Mouse (Mus musculus): Measurements from ENCODE around the gene Klhl10.

DNA sequence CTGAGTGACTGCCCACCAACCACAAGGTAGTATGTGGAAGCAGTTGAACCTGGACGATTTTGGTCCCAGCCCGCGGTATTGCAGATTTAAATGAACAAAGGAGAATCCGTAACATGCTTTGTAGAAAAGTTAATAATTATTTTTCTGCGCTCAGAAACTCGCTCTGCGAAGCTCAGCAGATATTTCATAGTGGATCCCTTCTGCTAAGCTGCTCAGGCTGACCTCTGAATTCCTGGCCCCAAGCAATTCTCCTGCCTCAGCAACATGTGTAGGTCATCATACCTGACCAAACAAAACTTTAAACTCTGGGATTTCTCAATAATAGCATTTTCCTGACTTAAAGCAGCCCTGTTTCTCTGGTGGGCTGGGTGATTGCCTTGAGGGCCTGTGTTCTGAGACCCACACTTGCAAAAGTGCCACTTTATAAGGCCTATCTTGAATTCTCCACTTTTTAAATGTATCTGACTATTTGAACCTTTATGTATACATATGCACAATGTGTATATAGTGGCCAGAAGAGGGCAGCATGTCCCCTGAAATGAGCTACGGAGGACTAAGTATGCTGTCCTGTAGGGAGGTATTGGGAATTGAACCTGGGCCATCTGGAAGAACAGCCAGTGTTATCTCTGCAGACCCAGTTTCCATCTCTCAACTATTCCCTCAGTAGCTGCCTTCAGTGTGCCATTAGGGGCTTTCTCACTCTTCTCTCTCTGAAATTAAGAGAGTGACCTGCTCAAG is 44.3 kb downstream of the Klhl10 start:
- TF ChIP-seq CTCF (conservative IDR thresholded peaks at IDR 0.05; ENCODE audit: insufficient read depth, insufficient read length, low read depth, low read length) (peak; percentile 34; the same call in 1 of the 2 replicates), POLR2A (IDR thresholded peaks at IDR 0.05; ENCODE audit: low read depth, low read length) (no peak)

All from kidney, adult 2 months (tissue).